Mouse (Mus musculus) liver, adult 2 months (tissue): ENCODE measurements around the gene Slc27a5.

Source experiments
- CTCF ChIP-seq: fragments of 200-500 bp; IDR thresholded peaks from 2 replicates; pipeline ENCODE4 v1.5.1; 2011; ENCODE audit warnings: low read depth, low read length, control low read depth
- POLR2A ChIP-seq: fragments of 200-500 bp; IDR thresholded peaks from 2 replicates; pipeline ENCODE4 v1.6.1; 2011; ENCODE audit warnings: low read length, control low read depth; ENCODE audit not compliant: insufficient read depth; ENCODE audit errors: extremely low read depth

- no peak for TF ChIP-seq CTCF
- no peak for TF ChIP-seq POLR2A
These were observed 46.2 kb upstream of the Slc27a5 start for GRCm38 (mm10) chr7:13044254-13044625.
